Mouse (Mus musculus) ES-Bruce4 (cell line): ENCODE results near the gene Lamc2.

ENCODE experiments used
- CTCF ChIP-seq: IDR thresholded peaks from one replicate; pipeline ENCODE4 v1.8.1; 2011; ENCODE audit warnings: low read depth, low read length
- EP300 ChIP-seq: IDR thresholded peaks from 2 replicates; pipeline ENCODE4 v1.6.1; 2011; ENCODE audit warnings: low read depth, low read length; ENCODE audit not compliant: insufficient read depth
- POLR2A ChIP-seq: IDR thresholded peaks from one replicate; pipeline ENCODE4 v1.8.1; 2011; ENCODE audit warnings: low read length; ENCODE audit not compliant: insufficient read depth

DNA sequence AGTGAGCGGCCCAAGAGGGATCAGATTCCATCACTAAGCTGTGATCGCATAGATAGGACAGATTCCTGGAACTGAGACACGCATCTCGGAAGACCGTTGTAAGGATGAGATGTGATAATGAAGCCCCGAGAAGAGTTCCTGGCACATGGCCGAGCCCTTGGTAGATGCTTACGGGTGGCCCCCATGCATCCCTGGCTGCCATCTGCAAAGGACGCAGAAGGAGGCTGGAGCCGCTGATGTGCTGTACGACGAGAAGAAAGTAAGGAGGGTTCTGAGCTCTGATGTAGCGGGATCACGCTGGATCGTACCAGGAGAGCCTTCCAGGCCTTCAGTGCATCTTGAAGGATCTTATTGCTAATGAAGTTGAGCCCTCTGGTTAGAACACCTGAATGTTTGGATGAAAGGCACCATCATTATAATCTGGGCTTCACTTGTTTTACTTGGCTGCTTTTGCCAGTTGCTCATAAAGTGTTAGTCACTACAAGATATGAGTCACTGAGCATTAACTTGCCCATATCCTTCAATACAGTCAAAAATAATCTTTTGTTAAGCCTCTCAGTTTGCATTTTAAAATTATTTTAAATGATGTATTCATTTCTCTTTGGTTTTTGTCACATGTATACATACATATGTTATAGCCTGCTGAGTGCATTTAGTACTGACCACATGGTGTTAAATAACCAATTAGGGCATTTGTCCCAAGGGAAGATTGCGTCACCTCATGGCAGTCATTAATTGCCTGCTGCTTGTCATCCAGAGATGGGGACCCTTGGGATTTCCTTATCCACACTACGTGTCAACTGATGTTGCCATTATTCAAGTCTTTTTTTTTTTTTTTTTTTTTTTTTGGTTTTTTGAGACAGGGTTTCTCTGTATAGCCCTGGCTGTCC lies 83.7 kb downstream of the Lamc2 start:
- no peak for TF ChIP-seq EP300
- TF ChIP-seq POLR2A = no peak
- TF ChIP-seq CTCF = no peak
